ENCODE assay signal across 28 mouse cellular contexts in genomic region chr8:65007616-65008015, GRCm38 (mm10). TPM values are rescaled to one million over a fixed set of nuclear protein-coding genes. Genes with fewer than 3 reads are reported as not detected.
"Had no signal": no experiment of that assay in that cellular context is flagged by ENCODE, and none has a peak within 500 bp of the region (broad histone marks: within the 10 kb centered on the region; RNA-seq: fewer than 3 reads in every experiment).

No protein-coding gene starts in this region.

RNA-seq across cellular contexts. Expression of gene Trim61, which starts 10.7 kb away (rescaled TPM):
- polyA plus RNA-seq: limb, embryonic 10.5 days; limb, embryonic 11.5 days; limb, embryonic 12.5 days; liver, adult 2 months; liver, embryonic 12.5 days; liver, embryonic 13.5 days; liver, embryonic 14.5 days; liver, embryonic 15.5 days; liver, embryonic 16.5 days; liver, postnatal 0 days; lung, adult 2 months; lung, embryonic 14.5 days; lung, embryonic 15.5 days; lung, embryonic 16.5 days; lung, postnatal 0 days; macrophage; midbrain, embryonic 12.5 days; midbrain, embryonic 13.5 days; midbrain, embryonic 14.5 days; midbrain, embryonic 15.5 days; midbrain, embryonic 16.5 days; midbrain, postnatal 0 days; myocyte had no signal

RNA-seq across cellular contexts. Expression of gene Trim60, which starts 10.8 kb away (rescaled TPM):
- polyA plus RNA-seq: limb, embryonic 10.5 days; limb, embryonic 11.5 days; limb, embryonic 12.5 days; liver, adult 2 months; liver, embryonic 11.5 days; liver, embryonic 12.5 days; liver, embryonic 13.5 days; liver, embryonic 14.5 days; liver, embryonic 15.5 days; liver, embryonic 16.5 days; liver, postnatal 0 days; lung, adult 2 months; lung, embryonic 14.5 days; lung, embryonic 15.5 days; lung, embryonic 16.5 days; lung, postnatal 0 days; macrophage; midbrain, embryonic 10.5 days; midbrain, embryonic 12.5 days; midbrain, embryonic 13.5 days; midbrain, embryonic 14.5 days; midbrain, embryonic 15.5 days; midbrain, embryonic 16.5 days; midbrain, postnatal 0 days; myocyte; neural tube, embryonic 11.5 days; neural tube, embryonic 12.5 days had no signal

RNA-seq across cellular contexts. Expression of gene Trim75, which starts 20.0 kb away (rescaled TPM):
- polyA plus RNA-seq: limb, embryonic 10.5 days; limb, embryonic 11.5 days; limb, embryonic 12.5 days; limb, embryonic 13.5 days; liver, adult 2 months; liver, embryonic 11.5 days; liver, embryonic 12.5 days; liver, embryonic 13.5 days; liver, embryonic 14.5 days; liver, embryonic 15.5 days; liver, embryonic 16.5 days; liver, postnatal 0 days; lung, adult 2 months; lung, embryonic 14.5 days; lung, embryonic 15.5 days; lung, embryonic 16.5 days; lung, postnatal 0 days; macrophage; midbrain, embryonic 10.5 days; midbrain, embryonic 12.5 days; midbrain, embryonic 13.5 days; myocyte; neural tube, embryonic 11.5 days had no signal

RNA-seq across cellular contexts. Expression of gene Apela, which starts 29.5 kb away (rescaled TPM):
- polyA plus RNA-seq: liver, adult 2 months; lung, adult 2 months; macrophage; myocyte had no signal
